Mouse (Mus musculus) left cerebral cortex, adult 11 months (tissue): ENCODE data around the gene Zfp689.
"Not testable (repeated sequence)": the region's sequence is repeated elsewhere in the genome, so short reads cannot be mapped to it uniquely, and the experiment has no call there.

Experiments used
- DNase-seq: peaks from one replicate; pipeline ENCODE4 v3.0.0; 2022; ENCODE audit warnings: low spot score

The Zfp689 gene

GRCm38 (mm10) chr7:127470743-127471645, 22.0 kb upstream of the Zfp689 start:
- DNase-seq, result peak; percentile 95

GRCm38 (mm10) chr7:127470011-127470715, 21.2 kb upstream of the Zfp689 start:
- DNase-seq, result no peak

GRCm38 (mm10) chr7:127466606-127467005, 17.6 kb upstream of the Zfp689 start:
- no peak for DNase-seq

- not testable (repeated sequence) for DNase-seq
Measured at GRCm38 (mm10) chr7:127465670-127466069, 16.7 kb upstream of the Zfp689 start.

- DNase-seq, result no peak
Measured at GRCm38 (mm10) chr7:127465191-127465590, 16.2 kb upstream of the Zfp689 start.

GRCm38 (mm10) chr7:127459311-127459710, 10.4 kb upstream of the Zfp689 start, which contains the start of gene Prr14:
Prr14 (plus strand) TSS chr7:127459611.
- DNase-seq, result not testable (repeated sequence)

GRCm38 (mm10) chr7:127458371-127459122, 9.6 kb upstream of the Zfp689 start:
- not testable (repeated sequence) for DNase-seq

- no peak for DNase-seq
Measured at GRCm38 (mm10) chr7:127454905-127455304, 5.9 kb upstream of the Zfp689 start.

GRCm38 (mm10) chr7:127453056-127453455, 4.1 kb upstream of the Zfp689 start:
- no peak for DNase-seq

- no peak for DNase-seq
Measured at GRCm38 (mm10) chr7:127449966-127450365, 1.0 kb upstream of the Zfp689 start.

- DNase-seq, result no peak
Measured at GRCm38 (mm10) chr7:127443976-127444375, 5.0 kb downstream of the Zfp689 start.

GRCm38 (mm10) chr7:127437724-127438123, 11.2 kb downstream of the Zfp689 start:
- DNase-seq, result no peak

GRCm38 (mm10) chr7:127435206-127435605, 13.8 kb downstream of the Zfp689 start:
- DNase-seq, result no peak

GRCm38 (mm10) chr7:127426354-127426753, 22.6 kb downstream of the Zfp689 start:
- no peak for DNase-seq

GRCm38 (mm10) chr7:127425911-127426310, 23.0 kb downstream of the Zfp689 start:
- DNase-seq, result no peak

GRCm38 (mm10) chr7:127425291-127425690, 23.7 kb downstream of the Zfp689 start:
- DNase-seq, result no peak

- DNase-seq, result peak; percentile 28
Measured at GRCm38 (mm10) chr7:127422247-127422646, 26.7 kb downstream of the Zfp689 start.

GRCm38 (mm10) chr7:127421388-127422191, 27.4 kb downstream of the Zfp689 start, which contains the start of gene Zfp688:
Zfp688 (minus strand) TSS chr7:127422068.
- DNase-seq, result peak; percentile 79

- DNase-seq, result no peak
Measured at GRCm38 (mm10) chr7:127411418-127411817, 37.5 kb downstream of the Zfp689 start.

- DNase-seq, result peak; percentile 83
Measured at GRCm38 (mm10) chr7:127406002-127406987, 42.7 kb downstream of the Zfp689 start, which contains the start of gene Zfp764. Zfp764 (minus strand) TSS chr7:127406822.
